Mouse (Mus musculus): Measurements from ENCODE around the gene Col8a2.
A peak's percentile ranks its signal among the peaks of the same experiment; 100 is the strongest.

Col8a2 gene

GRCm38 (mm10) chr4:126260520-126261201, 25.9 kb upstream of the Col8a2 start:
- peak; percentile 91 for DNase-seq (ENCODE audit: low read depth)

- DNase-seq (ENCODE audit: low read depth), result peak; percentile 21
Observed at GRCm38 (mm10) chr4:126261266-126261665, 25.3 kb upstream of the Col8a2 start.

GRCm38 (mm10) chr4:126261675-126262074, 24.9 kb upstream of the Col8a2 start:
- DNase-seq (ENCODE audit: low read depth), result no peak

GRCm38 (mm10) chr4:126262119-126262807, 24.3 kb upstream of the Col8a2 start, which contains the start of gene Trappc3:
Gene Trappc3, plus strand, starts transcription at chr4:126262325.
- DNase-seq (ENCODE audit: low read depth), result peak; percentile 99

- no peak for DNase-seq (ENCODE audit: low read depth)
Observed at GRCm38 (mm10) chr4:126269292-126269691, 17.3 kb upstream of the Col8a2 start.

- DNase-seq (ENCODE audit: low read depth), result no peak
Observed at GRCm38 (mm10) chr4:126273753-126274152, 12.8 kb upstream of the Col8a2 start.

GRCm38 (mm10) chr4:126275081-126275480, 11.5 kb upstream of the Col8a2 start:
- DNase-seq (ENCODE audit: low read depth), result no peak

GRCm38 (mm10) chr4:126275681-126276131, 10.9 kb upstream of the Col8a2 start:
- DNase-seq (ENCODE audit: low read depth), result no peak

GRCm38 (mm10) chr4:126277906-126278564, 8.6 kb upstream of the Col8a2 start:
- DNase-seq (ENCODE audit: low read depth), result peak; percentile 65

GRCm38 (mm10) chr4:126278565-126278915, 8.1 kb upstream of the Col8a2 start:
- DNase-seq (ENCODE audit: low read depth), result no peak

GRCm38 (mm10) chr4:126278961-126279360, 7.6 kb upstream of the Col8a2 start:
- DNase-seq (ENCODE audit: low read depth), result no peak

GRCm38 (mm10) chr4:126281706-126282105, 4.9 kb upstream of the Col8a2 start:
- no peak for DNase-seq (ENCODE audit: low read depth)

- no peak for DNase-seq (ENCODE audit: low read depth)
Observed at GRCm38 (mm10) chr4:126283582-126283981, 3.0 kb upstream of the Col8a2 start.

- DNase-seq (ENCODE audit: low read depth), result no peak
Observed at GRCm38 (mm10) chr4:126287302-126287995, 856 bp downstream of the Col8a2 start.

GRCm38 (mm10) chr4:126288085-126288666, 1.6 kb downstream of the Col8a2 start:
- DNase-seq (ENCODE audit: low read depth), result no peak

- no peak for DNase-seq (ENCODE audit: low read depth)
Observed at GRCm38 (mm10) chr4:126290314-126290713, 3.7 kb downstream of the Col8a2 start.

GRCm38 (mm10) chr4:126291196-126291595, 4.6 kb downstream of the Col8a2 start:
- DNase-seq (ENCODE audit: low read depth), result no peak

- DNase-seq (ENCODE audit: low read depth), result no peak
Observed at GRCm38 (mm10) chr4:126295152-126295551, 8.6 kb downstream of the Col8a2 start.

GRCm38 (mm10) chr4:126295937-126296336, 9.3 kb downstream of the Col8a2 start:
- DNase-seq (ENCODE audit: low read depth), result no peak

GRCm38 (mm10) chr4:126296617-126297101, 10.1 kb downstream of the Col8a2 start:
- no peak for DNase-seq (ENCODE audit: low read depth)

GRCm38 (mm10) chr4:126300916-126301583, 14.5 kb downstream of the Col8a2 start:
- no peak for DNase-seq (ENCODE audit: low read depth)
